Mouse (Mus musculus) liver, postnatal 0 days (tissue): Measurements from ENCODE around the gene Myoz1.

Experiments
- CTCF ChIP-seq: sonication (generic); IDR thresholded peaks from 2 replicates; pipeline ENCODE4 v1.5.1; 2016; ENCODE audit warnings: antibody characterized with exemption, low read depth
- EP300 ChIP-seq: IDR thresholded peaks from 2 replicates; pipeline ENCODE4 v1.6.1; 2016; ENCODE audit warnings: antibody characterized with exemption, low read depth, mild to moderate bottlenecking

- TF ChIP-seq CTCF = no peak
- TF ChIP-seq EP300 = peak; percentile 52; the same call in 1 of the 2 replicates
These were observed 17.9 kb upstream of the Myoz1 start, which contains the start of gene Sec24c for GRCm38 (mm10) chr14:20674064-20674833.
